Mouse (Mus musculus) spleen, adult 2 months (tissue): ENCODE data around the gene AC124108.1.

Source experiments
- CTCF ChIP-seq: fragments of 200-500 bp; IDR thresholded peaks from 2 replicates; pipeline ENCODE4 v1.5.1; 2011; ENCODE audit warnings: mild to moderate bottlenecking, inconsistent platforms; ENCODE audit not compliant: insufficient read depth, insufficient read length, insufficient replicate concordance; ENCODE audit errors: extremely low read depth
- POLR2A ChIP-seq: fragments of 200-500 bp; IDR thresholded peaks from 2 replicates; pipeline ENCODE4 v1.6.1; 2011; ENCODE audit warnings: low read depth, low read length, inconsistent platforms

- TF ChIP-seq CTCF (no peak), POLR2A (no peak)
Observed at GRCm38 (mm10) chr1:132245010-132245409, 53.8 kb downstream of the AC124108.1 start.
